Mouse (Mus musculus) common myeloid progenitor, adult 5-6 weeks (primary cell): ENCODE data around the gene Hsd11b1. TPM values are rescaled to one million over a fixed set of nuclear protein-coding genes. Genes with fewer than 3 reads are reported as not detected.
"Not testable (repeated sequence)": the region's sequence is repeated elsewhere in the genome, so short reads cannot be mapped to it uniquely, and the experiment has no call there.

ENCODE experiments used
- ATAC-seq: replicated peaks from 2 replicates; pipeline ENCODE4 v1.8.0; 2016; ENCODE audit warnings: low read depth, mild to moderate bottlenecking, moderate TSS enrichment, inconsistent platforms; ENCODE audit not compliant: poor library complexity, severe bottlenecking
- total RNA-seq: library from RNA; stranded (forward); fragments of 200-1000, 187-1606 nt; gene quantifications from 2 replicates; pipeline ENCODE4 v1.2.3, GENCODE M21; 2017

Hsd11b1 gene
- total RNA-seq, 1 experiment from 2014 or later: 1.4 TPM

DNA sequence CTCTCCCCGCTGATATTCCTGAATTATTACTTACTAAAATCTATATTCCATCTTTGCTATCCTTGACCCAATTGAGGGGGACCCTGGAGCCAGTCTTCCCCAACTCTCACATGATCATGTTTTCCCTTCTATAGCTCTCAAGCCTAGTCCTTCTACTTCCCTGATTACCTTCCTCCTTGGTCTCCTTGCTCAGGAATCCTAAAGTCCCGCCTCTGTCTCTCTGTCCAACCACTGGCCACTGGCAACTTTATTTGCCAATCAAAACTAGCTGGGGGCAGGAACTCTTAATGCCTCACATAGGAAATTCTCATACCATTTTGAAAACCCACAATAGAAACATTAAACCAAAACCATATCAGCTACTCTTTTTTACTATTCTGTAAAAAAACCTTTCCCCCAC is 17.5 kb upstream of the Hsd11b1 start:
- no peak for ATAC-seq

DNA sequence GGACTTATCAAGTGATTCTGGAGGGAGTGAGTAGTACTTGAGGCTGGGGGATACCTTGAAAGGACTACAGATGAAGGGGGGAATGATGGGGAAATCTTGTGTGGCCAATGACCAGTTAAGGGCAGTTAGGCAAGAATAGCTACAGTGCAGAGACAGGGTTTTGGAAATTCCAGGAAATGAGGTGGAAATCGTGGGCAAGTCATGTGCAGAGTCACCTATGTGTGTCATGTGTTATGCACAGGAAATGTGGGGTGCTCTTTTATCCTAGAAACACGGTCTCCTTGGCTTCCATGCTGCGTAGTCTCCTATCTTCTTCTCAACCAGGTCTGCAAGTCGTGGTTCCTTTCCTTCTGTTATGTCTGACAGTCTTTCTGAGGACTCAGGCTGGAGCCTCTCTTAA is 15.6 kb upstream of the Hsd11b1 start:
- ATAC-seq: no peak

DNA sequence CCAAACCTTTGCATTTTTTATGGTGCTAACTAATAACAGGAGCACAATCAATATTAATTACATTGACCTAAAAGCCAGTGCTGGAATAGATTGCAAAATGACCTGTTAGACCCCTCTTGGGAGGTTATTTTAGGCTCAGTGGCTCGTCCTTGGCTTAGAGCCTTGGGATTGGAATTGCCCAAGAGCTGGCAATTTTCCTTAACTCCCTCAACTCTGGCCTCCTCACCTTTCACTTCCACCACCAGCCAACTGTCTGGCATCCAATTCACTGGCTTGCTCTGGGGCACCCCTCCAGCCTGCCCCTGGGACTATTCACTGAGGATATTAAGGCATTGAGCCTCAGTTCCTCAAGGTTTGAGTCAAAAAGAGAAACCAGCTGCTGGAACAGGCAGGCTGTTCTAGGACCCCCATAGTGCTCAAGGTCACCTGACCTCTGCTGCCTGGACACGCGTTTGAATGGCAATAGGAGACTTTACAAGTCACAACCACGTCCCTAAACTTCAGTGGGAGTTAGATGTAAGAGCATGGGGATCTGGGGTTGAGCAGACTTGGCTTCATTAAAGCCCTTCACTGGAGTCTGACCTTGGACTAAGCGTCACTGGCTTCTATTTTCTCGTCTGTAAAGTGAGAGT is 14.7 kb upstream of the Hsd11b1 start:
- no peak for ATAC-seq

DNA sequence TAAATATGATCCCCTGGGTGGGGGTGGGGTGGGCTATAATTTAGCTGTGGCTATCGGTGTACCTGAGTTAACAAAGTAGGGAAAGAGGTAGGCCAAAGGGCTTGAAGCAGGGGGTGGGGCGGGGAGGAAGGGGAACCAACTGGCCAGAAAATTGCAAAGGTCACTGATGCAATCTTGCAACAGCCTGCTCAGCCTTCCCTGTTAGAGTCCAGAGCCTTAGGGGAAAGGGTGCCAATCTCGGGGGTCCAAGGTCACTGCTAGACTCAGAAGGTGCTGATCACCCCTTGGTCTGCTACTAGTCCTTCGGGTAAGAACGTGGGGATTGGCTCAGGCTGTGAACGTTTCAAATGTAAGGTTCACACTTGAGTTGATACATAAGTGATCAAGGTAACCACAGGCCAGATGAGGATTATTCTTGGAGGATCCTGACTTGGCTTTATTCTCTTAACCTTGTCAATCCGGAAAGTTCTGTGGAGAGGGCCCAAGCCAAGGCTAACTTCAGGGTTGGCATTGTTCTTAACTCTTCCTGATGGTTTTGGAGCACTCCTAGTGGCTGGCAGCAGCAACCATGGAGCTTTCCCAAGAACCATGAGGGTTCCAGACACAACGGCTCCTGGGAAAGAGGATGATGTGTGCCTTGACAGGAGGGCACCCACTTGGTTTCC is 10.7 kb upstream of the Hsd11b1 start:
- no peak for ATAC-seq

DNA sequence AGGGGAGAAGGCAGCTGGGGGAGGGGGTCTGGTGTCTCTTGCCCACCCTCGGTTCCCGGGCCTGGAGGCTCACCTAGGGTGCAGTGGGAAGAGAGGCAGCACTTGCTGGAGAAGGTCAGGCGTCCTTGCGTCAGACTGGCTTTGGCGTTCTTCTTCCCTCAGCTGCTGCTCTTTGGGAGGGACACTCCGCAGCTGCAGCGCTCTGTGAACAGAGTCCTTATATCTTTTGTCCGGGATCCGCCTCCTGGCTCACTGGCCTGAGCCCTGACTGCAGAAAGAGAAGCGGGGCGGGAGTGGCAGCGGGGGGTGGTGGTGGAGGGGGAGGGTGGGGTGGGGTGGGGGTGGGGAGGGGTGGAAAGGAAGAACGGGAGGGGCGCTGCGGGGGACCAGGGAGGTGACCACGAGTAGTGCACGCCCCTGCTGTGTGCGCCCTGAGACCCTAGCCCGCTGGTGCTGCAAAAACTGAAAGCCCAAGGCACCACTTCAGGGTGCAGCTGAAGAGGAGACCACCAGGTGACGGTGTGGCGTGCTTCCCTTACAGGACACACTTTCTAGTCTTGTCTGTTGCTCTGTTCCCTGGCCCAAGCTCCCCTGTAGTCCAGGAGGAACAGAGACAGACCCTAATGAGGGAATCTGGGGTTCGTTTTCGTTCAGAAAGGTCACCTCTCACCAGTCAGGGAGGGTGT is 9.2 kb upstream of the Hsd11b1 start, which contains the start of gene G0s2:
Gene G0s2 (minus strand): TSS at position 302 of the 686 bp plus-strand sequence.
- peak; percentile 84 for ATAC-seq

DNA sequence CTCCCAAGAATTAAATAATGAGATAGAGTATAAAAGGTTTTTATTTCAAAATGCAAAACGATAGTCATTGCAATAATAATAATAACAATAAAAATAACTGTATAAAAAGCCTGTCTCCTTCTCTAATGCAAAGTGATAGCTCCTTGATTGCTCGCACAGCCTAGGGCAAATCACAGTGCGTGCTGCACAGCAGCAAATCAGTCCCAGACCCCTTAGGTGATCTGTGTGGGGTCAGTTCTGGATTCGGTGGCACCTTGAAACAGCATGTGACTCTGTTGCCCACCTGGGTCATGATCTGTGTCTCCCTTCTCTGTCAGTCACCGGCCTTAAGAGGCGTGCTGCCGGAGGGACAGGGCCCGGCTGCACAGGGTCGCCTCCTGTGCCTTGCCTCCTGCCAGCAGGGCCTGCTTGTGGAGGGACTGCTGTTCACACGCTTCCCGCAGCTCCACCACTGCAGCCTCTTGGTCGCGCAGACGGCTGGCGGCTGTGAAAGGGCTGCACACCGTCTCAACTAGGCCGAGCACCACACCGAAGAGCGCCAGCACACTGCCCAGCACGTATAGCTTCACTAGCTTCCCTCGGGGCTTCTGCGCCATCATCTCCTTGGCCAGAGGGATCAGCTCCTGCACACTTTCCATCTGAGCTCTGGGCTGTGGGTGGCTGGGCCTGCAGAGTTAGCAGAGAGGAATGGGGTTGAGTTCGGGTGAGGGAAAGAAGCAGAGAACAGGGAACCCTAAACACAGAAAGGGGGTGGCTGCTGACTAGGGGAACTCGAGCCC is 8.5 kb upstream of the Hsd11b1 start:
- peak; percentile 17 for ATAC-seq

DNA sequence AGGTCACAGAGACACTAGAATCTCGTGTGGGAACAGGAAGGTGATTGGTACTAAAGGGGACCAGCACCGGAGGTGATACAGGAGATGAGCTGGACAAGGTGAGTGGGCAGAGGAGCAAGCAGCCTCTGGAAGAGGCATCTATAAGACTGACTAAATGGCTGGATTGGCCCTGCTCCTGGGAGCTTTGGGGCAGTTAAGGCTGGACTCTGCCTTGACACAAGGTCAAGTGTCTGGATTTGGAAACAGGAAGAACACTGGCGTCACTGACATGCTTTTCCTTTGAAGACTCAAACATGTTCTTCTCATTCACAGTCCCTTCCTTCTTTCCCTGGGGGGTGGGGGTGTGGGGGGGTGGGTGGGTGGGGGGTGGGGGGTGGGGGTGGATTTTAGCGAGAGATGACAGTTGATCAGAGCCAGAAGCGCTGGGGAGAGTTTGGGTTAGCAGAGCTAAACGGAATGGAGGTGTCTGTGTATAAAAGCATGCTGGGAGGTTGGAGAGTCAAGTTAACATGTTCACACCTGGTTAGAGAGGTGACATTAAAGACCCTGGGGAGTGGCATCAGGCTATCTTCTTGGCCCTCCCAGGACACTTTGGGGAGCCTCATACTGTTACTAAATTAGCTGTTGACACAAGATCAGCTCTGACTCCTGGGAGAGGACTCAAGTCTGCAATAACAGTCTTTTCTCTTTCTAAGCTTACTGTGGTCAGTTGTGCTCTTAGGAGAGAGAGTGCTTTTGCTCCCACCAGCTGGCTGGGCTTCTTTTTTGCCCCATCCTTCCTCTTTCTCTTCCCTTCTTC is 7.3 kb upstream of the Hsd11b1 start:
- ATAC-seq: no peak

DNA sequence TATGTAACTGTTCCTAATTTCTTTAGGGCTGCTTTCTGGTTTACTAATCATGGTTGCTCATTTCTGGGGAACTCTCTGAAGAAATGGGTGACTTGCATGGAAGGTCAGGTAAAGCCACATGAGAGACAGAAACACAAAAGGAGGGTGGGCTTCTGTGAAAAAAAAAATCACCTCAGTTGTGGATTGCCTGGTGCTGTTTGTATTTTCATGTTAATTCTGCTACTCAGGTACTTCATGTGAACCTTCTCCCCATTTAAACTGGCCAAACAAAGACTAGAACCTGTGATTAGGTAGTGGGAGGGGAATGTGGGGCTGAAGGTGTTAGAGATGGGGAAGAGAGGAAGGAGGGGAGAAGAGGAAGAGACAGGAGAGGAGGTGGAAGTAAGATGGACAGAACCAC is 1.9 kb upstream of the Hsd11b1 start:
- no peak for ATAC-seq

DNA sequence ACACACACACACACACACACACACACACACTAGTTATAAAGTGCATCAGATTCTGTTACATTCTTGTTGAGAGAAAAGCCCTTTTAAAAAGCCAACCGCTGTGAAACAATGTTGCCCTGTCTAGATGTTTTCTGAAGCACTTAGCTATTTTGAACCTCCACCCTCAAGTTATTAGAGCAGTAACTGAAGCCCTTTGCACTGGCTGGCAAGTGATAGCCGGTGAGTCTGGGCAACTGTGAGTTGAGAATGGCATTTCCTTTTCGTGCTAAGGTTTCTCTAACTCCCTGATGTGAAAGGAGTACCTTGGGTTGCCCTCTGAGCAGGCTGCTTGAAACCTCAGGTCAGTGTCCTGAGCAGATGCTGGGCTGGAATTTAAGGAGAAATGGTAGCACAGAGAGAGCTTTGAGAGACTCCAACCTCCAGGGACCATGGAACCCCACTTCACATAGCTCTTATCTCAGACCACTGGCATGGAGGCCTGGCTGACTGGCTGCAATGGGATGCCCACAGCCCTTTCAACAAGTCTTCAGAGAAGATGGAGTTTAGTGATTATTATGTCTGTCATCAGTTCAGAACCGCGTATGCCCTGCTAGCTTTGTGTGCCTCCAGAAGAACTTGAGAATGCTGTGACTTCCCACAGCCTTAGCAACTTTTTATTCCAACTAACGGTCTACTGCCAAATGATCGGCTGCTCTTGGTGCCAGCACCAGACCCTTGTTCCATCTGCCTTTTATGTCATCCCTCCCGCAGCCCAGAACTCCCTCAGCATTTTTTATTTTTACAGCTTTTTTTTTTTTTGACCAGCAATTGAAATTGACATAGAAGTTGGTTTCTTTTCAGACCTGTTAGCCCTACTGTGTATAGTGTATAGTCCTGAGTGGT is 608 bp downstream of the Hsd11b1 start:
- ATAC-seq: peak; percentile 15

DNA sequence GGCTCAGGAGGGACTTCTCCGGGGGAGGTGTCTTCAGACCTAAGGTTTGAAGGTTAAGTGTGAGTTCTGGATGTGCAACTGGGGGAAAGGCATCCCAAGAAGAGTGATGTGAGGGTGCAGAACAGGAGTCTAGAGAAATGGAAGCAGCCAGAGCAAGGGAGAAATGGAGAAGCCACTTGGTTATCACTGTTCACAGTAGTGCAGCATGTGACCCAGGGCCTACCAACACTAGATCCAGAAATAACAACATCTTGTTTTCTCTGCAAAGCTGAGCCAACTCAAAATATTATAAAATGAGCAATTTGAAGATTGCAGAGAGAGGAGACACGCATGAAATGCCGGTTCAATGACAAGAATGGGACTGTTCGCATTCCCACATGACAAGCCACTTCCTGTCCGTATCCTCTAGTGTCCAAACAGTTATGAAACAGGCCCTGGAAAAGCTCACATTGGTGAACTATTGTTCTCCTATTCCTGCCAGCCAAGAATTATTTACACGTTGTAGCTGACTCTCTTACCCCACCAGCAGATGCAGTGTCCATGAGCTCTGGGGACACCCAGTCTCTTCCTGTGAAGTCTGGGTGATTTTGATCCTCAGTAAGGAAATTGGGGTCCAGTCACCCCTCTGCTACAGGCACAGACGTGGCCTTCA is 1.9 kb downstream of the Hsd11b1 start:
- ATAC-seq: no peak

DNA sequence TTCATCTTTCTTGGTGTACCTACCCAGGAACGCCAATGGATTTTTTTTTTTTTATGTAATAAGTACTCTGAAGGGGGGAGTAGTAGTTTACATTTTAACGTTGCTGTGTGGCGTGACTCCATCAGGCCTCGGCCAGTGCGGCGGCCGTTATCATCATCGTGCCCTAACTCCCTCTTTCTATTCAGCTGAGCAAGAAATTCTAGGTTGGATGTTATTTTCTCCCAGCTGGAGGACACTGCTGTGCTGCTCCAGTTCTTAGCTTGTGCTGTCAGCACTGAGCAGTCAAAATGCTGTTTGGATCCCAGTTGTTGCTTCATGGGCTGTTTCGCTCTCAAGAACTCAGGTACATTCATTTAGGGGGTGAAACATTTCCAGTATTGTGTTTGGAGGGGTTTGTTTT is 4.3 kb downstream of the Hsd11b1 start:
- no peak for ATAC-seq

DNA sequence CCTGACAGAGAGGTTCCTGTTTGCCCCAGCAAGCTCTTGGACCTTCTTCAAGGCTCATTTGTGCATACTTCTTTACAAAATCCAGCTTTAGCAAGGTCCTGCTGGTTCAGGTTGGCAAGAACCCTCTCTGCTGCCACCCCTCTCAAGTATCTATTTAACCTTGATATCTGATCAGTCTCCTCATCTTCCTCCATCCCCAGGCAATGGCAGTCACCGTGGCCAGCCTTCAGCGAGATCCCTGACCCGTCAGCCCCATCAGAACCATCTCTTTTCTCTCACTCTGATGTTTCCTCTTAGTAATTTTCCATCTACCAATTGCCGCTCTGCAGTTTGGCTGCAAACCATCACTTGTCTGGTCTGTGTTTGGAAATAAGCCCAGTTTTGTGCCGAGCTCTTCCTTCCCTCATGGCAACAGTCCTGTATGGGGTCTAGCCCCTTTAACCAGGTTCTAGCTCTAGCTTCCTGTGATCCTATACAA is 7.2 kb downstream of the Hsd11b1 start:
- 0 out of 2 replicates have a peak, but pooled peaks have one; percentile 18 for ATAC-seq

DNA sequence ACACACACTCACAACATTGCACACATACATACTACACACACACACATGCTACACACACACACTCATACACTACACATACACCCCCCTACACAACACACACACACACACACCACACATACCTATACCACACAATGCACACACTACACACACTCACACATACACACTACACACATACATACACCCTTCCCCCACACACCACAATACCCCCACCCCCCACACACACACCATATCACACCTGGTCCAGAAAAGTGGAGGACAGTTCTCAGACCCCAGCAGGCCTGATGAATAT is 7.6 kb downstream of the Hsd11b1 start:
- no peak for ATAC-seq

DNA sequence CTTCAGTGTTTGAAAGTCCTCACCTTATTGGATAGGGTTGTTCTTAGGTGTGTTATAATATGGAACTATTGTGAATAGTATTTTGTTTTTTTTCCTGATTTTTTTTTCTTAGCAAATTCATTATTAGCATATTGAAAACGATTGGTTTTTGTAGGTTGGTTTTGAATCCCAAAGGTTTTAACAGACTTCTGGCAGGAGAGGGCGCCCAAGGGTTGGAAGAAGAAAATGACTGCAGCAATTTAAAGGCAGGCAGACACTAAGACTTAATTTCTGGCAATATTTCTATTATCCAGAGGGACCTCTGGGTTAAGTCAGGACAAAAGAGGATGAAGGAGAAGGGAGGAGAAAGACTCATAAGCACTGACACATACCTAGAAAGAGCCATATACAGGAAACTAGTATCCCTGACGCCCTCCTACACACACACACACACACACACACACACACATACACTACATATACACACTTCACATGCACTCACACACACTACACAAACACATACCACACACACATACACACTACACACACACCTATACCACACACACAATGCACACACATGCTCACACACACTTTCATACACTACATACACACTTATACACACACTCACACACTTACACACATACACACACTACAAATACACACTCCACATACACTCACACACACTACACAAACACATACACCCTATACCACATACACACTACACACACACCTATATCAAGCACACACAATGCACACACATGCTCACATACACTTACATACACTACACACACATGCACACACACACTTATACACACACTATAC is 8.2 kb downstream of the Hsd11b1 start:
- ATAC-seq: peak; percentile 66

DNA sequence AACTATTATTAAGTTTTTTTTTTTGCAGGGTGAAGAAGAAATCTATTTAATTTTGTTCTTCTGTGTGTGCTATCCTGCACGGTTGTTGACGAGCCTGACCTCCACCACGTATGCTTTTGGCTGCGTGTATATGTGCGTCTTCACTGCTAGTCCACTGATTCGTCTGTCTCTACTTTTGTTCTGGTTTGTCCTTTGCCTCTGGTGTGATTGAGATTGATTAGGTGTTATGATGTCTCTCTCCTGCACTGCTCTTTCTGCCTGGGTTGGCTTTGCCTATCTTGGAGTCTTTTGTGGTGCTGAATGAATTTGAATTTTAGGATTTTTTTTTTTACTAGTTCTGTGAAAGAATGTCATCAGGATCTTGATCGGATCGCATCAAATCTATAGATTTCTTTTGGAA is 8.8 kb downstream of the Hsd11b1 start:
- ATAC-seq: no peak

DNA sequence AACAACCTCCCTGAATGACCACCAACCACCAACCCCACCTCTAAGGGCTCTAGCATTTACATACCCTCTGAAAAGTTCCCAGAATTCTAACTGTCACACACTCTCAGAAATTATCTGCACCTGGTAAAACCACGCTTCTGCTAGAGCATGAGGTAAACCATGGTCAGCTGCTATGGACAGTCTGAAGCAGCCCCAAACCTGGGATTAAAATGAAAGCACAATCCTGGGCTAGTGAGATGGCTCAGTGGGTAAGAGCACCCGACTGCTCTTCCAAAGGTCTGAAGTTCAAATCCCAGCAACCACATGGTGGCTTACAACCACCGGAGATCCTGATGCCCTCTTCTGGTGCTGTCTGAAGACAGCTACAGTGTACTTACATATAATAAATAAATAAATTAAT is 10.0 kb downstream of the Hsd11b1 start:
- ATAC-seq: not testable (repeated sequence)

DNA sequence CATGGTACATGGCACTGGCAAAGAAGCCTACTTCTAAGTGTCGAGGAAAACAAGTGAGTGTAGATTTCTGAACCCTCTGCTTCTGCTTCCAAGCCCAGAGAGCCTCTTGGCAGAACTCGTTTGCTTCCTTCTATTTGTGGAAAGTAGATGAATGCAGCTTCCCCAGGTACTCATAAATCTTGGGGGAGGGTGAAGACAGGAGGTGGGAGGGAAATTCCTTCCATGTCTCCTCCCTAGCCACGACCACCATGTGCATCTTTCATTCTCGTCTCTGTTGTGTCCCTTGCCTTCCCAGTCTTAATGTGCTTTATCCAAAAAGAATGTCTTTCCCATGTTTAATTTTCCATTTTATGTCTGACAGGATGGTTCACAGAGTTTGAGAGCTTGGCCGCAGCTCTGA is 11.3 kb downstream of the Hsd11b1 start:
- ATAC-seq: no peak

DNA sequence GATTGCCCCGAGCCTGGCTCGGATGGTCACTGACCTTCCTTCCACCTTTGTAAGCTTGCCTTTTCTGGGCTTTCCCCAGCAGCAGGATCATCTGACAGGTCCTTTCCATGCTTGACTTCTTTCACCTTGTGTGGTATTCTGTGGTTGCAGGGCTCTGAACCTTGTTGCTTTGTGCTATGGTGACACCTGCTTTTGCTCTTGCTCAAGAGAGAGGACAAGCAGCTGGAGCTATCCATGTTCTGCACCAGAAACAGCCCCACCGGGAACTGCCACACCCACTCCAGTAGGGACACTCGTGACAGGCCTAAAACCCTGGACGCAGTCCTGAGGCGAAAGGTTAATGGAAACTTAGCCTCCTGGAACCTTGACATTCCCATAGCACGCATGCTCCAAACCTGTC is 12.5 kb downstream of the Hsd11b1 start:
- no peak for ATAC-seq
